Mouse (Mus musculus): ENCODE measurements at regions not wholly inside any gene's neighbourhood (a gene's known extent, or its start where the extent isn't known, plus 50 kb on each side); places are given as distances from the start of the nearest gene placed in this dataset.

DNA sequence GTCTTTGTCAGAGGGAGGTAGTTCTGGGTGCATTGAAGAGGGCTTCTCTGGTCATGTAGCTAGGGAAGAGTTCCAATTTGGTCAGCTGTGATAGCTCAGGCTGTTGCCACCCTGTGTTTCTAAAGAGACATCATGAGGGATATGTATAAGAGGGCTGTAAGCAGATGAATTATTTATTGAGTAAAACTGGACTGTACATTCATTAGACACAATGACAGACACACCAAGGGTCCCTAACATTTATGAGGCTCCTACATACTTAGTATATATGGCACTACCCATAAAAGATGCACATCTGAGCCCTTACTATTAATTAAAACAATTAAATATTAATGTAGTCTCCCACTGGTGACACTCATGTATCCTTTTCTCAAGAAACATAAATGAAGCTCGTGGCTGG lies 90.6 kb upstream of the Arg1 start:
- ATAC-seq (replicated peaks; ENCODE audit: insufficient number of reproducible peaks, low FRiP score, low TSS enrichment) = no peak
- Histone ChIP-seq H3K4me1 (ENCODE audit: control insufficient read depth, insufficient read depth, low read length) (no peaks in the 10 kb centered on the region), H3K4me3 (ENCODE audit: low read depth, low read length) (no peak overlapping the region), H3K27ac (ENCODE audit: low read depth, low read length) (no peak overlapping the region), H3K9me3 (replicated peaks; ENCODE audit: control insufficient read depth, low read length) (no peaks in the 10 kb centered on the region), H3K36me3 (ENCODE audit: control insufficient read depth, insufficient read depth, low read length) (no peaks in the 10 kb centered on the region), H3K4me2 (no peak overlapping the region), H3K9ac (ENCODE audit: low read depth, low read length) (no peak overlapping the region), H3K27me3 (ENCODE audit: control insufficient read depth, insufficient read depth, low read length) (no peaks in the 10 kb centered on the region)
- 78% methylated on average over 1 of the region's 1 CpGs for WGBS (ENCODE audit: insufficient replicate concordance)

GRCm38 (mm10) chr10:25016110-25016509 lies 88.8 kb upstream of the Arg1 start:
- no peaks in the 10 kb centered on the region for H3K9me3 ChIP-seq (replicated peaks; ENCODE audit: control insufficient read depth, low read length)
- H3K4me3 ChIP-seq (ENCODE audit: low read depth, low read length) = no peak overlapping the region
- H3K4me2 ChIP-seq = no peak overlapping the region
- WGBS (ENCODE audit: insufficient replicate concordance) = 70% methylated on average over 9 of the region's 9 CpGs
- no peak for ATAC-seq (replicated peaks; ENCODE audit: insufficient number of reproducible peaks, low FRiP score, low TSS enrichment)
- no peak overlapping the region for H3K9ac ChIP-seq (ENCODE audit: low read depth, low read length)
- no peaks in the 10 kb centered on the region for H3K36me3 ChIP-seq (ENCODE audit: control insufficient read depth, insufficient read depth, low read length)
- no peaks in the 10 kb centered on the region for H3K27me3 ChIP-seq (ENCODE audit: control insufficient read depth, insufficient read depth, low read length)
- H3K4me1 ChIP-seq (ENCODE audit: control insufficient read depth, insufficient read depth, low read length) = no peaks in the 10 kb centered on the region
- H3K27ac ChIP-seq (ENCODE audit: low read depth, low read length) = no peak overlapping the region

- H3K9ac ChIP-seq (ENCODE audit: low read depth, low read length) = no peak overlapping the region
- no peaks in the 10 kb centered on the region for H3K36me3 ChIP-seq (ENCODE audit: control insufficient read depth, insufficient read depth, low read length)
- ATAC-seq (replicated peaks; ENCODE audit: insufficient number of reproducible peaks, low FRiP score, low TSS enrichment) = no peak
- no peak overlapping the region for H3K27ac ChIP-seq (ENCODE audit: low read depth, low read length)
- no peaks in the 10 kb centered on the region for H3K27me3 ChIP-seq (ENCODE audit: control insufficient read depth, insufficient read depth, low read length)
- H3K4me3 ChIP-seq (ENCODE audit: low read depth, low read length) = no peak overlapping the region
- no peaks in the 10 kb centered on the region for H3K4me1 ChIP-seq (ENCODE audit: control insufficient read depth, insufficient read depth, low read length)
- no peaks in the 10 kb centered on the region for H3K9me3 ChIP-seq (replicated peaks; ENCODE audit: control insufficient read depth, low read length)
- no peak overlapping the region for H3K4me2 ChIP-seq
Observed at GRCm38 (mm10) chr10:25012129-25012528, 84.8 kb upstream of the Arg1 start.

GRCm38 (mm10) chr10:25001299-25001698 lies 74.0 kb upstream of the Arg1 start:
- 78% methylated on average over 8 of the region's 8 CpGs for WGBS (ENCODE audit: insufficient replicate concordance)

DNA sequence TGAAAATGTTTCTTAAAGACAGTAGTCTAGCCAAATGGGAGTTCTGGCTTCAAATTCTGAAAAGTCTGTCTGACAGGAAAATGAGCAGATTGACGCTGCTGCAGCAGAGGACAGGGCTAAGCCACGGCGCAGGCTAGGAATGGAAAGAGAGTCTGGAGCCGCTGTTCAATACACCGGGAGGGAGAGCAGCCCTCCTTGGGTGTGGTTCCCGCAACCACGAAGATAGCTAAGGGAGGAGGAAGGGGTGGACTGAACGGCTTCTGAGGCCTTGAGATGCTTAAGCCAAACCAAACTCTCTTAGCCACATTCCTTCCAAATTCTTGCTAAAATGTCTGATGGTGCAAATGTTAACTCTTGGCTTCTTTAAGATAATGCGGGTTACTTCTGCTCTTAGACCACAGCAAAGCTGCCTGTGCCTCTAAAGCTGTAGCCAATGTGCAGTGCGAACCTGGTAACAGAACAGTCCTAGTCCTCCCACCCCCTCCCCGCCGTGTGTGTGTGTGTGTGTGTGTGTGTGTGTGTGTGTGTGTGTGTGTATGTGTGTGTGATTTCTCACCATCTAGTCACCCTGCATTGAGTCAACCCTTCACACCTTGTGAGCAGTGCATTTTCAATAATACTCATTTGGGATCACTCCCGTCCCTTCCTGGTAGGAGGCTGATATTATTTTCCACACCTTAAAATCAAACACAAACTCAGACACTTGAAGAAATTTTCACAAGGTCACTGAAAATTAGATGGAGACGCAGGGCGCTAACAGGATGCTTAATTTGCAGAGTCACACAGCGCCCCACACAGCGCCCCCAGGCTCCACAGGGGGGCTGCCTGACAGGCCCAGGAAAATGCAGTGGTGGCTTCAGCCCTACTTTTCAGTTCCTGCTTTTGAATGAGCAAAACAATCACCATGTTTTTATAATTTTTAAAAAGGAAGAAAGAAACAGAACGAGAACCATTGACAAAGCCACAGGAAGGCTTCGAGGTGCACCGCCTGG lies 73.2 kb upstream of the Arg1 start:
- no peak overlapping the region for H3K4me3 ChIP-seq (ENCODE audit: low read depth, low read length)
- H3K9ac ChIP-seq (ENCODE audit: low read depth, low read length) = no peak overlapping the region
- 63% methylated on average over 20 of the region's 20 CpGs for WGBS (ENCODE audit: insufficient replicate concordance)
- no peak overlapping the region for H3K4me2 ChIP-seq
- no peaks in the 10 kb centered on the region for H3K4me1 ChIP-seq (ENCODE audit: control insufficient read depth, insufficient read depth, low read length)
- no peak overlapping the region for H3K27ac ChIP-seq (ENCODE audit: low read depth, low read length)
- no peaks in the 10 kb centered on the region for H3K27me3 ChIP-seq (ENCODE audit: control insufficient read depth, insufficient read depth, low read length)
- no peaks in the 10 kb centered on the region for H3K36me3 ChIP-seq (ENCODE audit: control insufficient read depth, insufficient read depth, low read length)
- H3K9me3 ChIP-seq (replicated peaks; ENCODE audit: control insufficient read depth, low read length) = no peaks in the 10 kb centered on the region
- no peak for ATAC-seq (replicated peaks; ENCODE audit: insufficient number of reproducible peaks, low FRiP score, low TSS enrichment)

More at GRCm38 (mm10) chr10:25001299-25001698, 74.0 kb upstream of the Arg1 start:
- no peak for ATAC-seq (replicated peaks; ENCODE audit: insufficient number of reproducible peaks, low FRiP score, low TSS enrichment)
- Histone ChIP-seq H3K27me3 (ENCODE audit: control insufficient read depth, insufficient read depth, low read length) (no peaks in the 10 kb centered on the region), H3K4me1 (ENCODE audit: control insufficient read depth, insufficient read depth, low read length) (no peaks in the 10 kb centered on the region), H3K4me2 (no peak overlapping the region), H3K27ac (ENCODE audit: low read depth, low read length) (no peak overlapping the region), H3K9me3 (replicated peaks; ENCODE audit: control insufficient read depth, low read length) (no peaks in the 10 kb centered on the region), H3K4me3 (ENCODE audit: low read depth, low read length) (no peak overlapping the region), H3K9ac (ENCODE audit: low read depth, low read length) (no peak overlapping the region), H3K36me3 (ENCODE audit: control insufficient read depth, insufficient read depth, low read length) (no peaks in the 10 kb centered on the region)

- Histone ChIP-seq H3K4me1 (ENCODE audit: control insufficient read depth, insufficient read depth, low read length) (no peaks in the 10 kb centered on the region), H3K4me3 (ENCODE audit: low read depth, low read length) (no peak overlapping the region), H3K4me2 (no peak overlapping the region), H3K27ac (ENCODE audit: low read depth, low read length) (no peak overlapping the region), H3K9me3 (replicated peaks; ENCODE audit: control insufficient read depth, low read length) (no peaks in the 10 kb centered on the region), H3K27me3 (ENCODE audit: control insufficient read depth, insufficient read depth, low read length) (no peaks in the 10 kb centered on the region), H3K9ac (ENCODE audit: low read depth, low read length) (no peak overlapping the region), H3K36me3 (ENCODE audit: control insufficient read depth, insufficient read depth, low read length) (no peaks in the 10 kb centered on the region)
- ATAC-seq (replicated peaks; ENCODE audit: insufficient number of reproducible peaks, low FRiP score, low TSS enrichment) = no peak
- WGBS (ENCODE audit: insufficient replicate concordance) = 68% methylated on average over 5 of the region's 5 CpGs
Observed at GRCm38 (mm10) chr10:24999807-25000206, 72.5 kb upstream of the Arg1 start.

DNA sequence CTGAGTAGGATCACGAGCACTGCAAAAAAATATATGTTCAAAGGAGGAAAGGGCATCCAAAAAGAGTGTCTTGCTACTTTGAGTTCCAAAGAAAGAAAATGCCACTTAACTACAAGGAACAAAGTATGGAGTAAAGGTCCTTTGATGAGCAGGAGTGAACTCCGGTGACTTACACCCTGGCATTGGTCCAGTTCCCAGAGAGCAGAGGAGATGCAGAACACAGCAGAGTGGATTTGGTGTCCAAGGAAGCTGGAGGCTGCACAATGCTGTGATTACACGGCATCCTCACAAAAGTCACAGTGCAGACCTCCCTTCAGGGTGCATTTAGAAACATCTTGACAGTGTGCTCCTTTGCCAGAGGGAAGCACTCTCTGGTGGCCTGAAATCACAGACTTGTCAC lies 70.4 kb upstream of the Arg1 start:
- no peak overlapping the region for H3K27ac ChIP-seq (ENCODE audit: low read depth, low read length)
- H3K4me1 ChIP-seq (ENCODE audit: control insufficient read depth, insufficient read depth, low read length) = no peaks in the 10 kb centered on the region
- H3K9me3 ChIP-seq (replicated peaks; ENCODE audit: control insufficient read depth, low read length) = no peaks in the 10 kb centered on the region
- WGBS (ENCODE audit: insufficient replicate concordance) = 76% methylated on average over 3 of the region's 3 CpGs
- H3K4me2 ChIP-seq = no peak overlapping the region
- H3K9ac ChIP-seq (ENCODE audit: low read depth, low read length) = no peak overlapping the region
- ATAC-seq (replicated peaks; ENCODE audit: insufficient number of reproducible peaks, low FRiP score, low TSS enrichment) = no peak
- no peak overlapping the region for H3K4me3 ChIP-seq (ENCODE audit: low read depth, low read length)
- H3K36me3 ChIP-seq (ENCODE audit: control insufficient read depth, insufficient read depth, low read length) = no peaks in the 10 kb centered on the region
- no peaks in the 10 kb centered on the region for H3K27me3 ChIP-seq (ENCODE audit: control insufficient read depth, insufficient read depth, low read length)

- H3K4me3 ChIP-seq (ENCODE audit: low read depth, low read length) = no peak overlapping the region
- no peak for ATAC-seq (replicated peaks; ENCODE audit: insufficient number of reproducible peaks, low FRiP score, low TSS enrichment)
- no peak overlapping the region for H3K4me2 ChIP-seq
- no peaks in the 10 kb centered on the region for H3K36me3 ChIP-seq (ENCODE audit: control insufficient read depth, insufficient read depth, low read length)
- H3K27me3 ChIP-seq (ENCODE audit: control insufficient read depth, insufficient read depth, low read length) = no peaks in the 10 kb centered on the region
- no peaks in the 10 kb centered on the region for H3K4me1 ChIP-seq (ENCODE audit: control insufficient read depth, insufficient read depth, low read length)
- no peaks in the 10 kb centered on the region for H3K9me3 ChIP-seq (replicated peaks; ENCODE audit: control insufficient read depth, low read length)
- H3K9ac ChIP-seq (ENCODE audit: low read depth, low read length) = no peak overlapping the region
- WGBS (ENCODE audit: insufficient replicate concordance) = 87% methylated on average over 2 of the region's 2 CpGs
- no peak overlapping the region for H3K27ac ChIP-seq (ENCODE audit: low read depth, low read length)
Observed at GRCm38 (mm10) chr10:24995751-24996150, 68.5 kb upstream of the Arg1 start.
